Mouse (Mus musculus) c-Kit-positive CD71-positive TER-119-positive erythroid progenitor cells, embryonic 14.5 days (primary cell): ENCODE measurements around the gene Gm42878.

Source experiments
- DNase-seq: peaks from one replicate; pipeline ENCODE4 v3.0.0-alpha.2; 2013; ENCODE audit warnings: low spot score

Gm42878 gene

DNA sequence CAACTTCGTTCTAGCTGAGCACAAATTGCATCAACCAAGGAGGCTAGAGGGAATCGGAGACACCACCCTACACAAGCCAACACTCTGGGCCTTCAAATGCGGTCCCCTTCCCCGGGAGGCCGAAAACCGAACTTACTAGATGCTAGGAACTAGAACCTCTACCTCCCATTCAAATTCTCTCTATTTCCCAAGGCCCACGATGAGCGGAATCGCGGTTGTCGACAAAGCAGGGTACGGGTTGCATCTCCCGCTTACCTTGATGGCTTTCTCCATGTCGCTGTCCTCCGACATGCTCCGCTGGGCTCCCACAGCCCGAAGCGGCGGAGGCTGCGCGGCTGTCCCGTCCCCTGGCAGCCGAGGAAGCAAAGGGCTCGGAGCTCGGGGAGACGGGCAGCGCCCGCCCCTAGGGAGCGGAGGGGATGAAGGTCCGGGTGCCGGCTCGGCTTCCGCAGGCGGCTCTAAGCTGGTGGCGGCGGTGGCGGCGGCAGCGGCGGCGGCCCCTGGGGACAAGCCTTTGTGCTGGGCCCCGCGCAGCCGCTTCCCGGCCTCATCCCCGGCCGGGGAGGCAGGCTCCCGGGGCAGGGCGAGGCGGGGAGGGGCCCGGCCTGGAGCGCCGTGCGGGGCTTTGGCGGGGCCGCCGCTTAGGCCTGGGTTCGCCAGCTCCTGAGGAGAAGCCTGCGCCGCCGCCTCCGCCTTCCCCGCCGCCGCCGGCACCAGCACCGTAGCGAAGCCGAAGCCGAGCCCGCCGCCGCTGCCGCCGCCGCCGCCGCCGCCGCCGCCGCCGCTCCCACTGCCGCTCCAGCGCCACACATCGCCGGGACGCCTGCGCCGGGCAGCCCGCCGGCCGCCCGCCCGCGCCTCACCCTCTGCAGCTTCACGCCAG, at the start of gene Gm42878, which contains the start of gene Adam1a:
TSS of gene Gm42878 (minus strand) at position 573 of the 883 bp plus-strand sequence.
TSS of gene Adam1a (minus strand) at position 573 of the 883 bp plus-strand sequence.
- DNase-seq: peak; percentile 29

DNA sequence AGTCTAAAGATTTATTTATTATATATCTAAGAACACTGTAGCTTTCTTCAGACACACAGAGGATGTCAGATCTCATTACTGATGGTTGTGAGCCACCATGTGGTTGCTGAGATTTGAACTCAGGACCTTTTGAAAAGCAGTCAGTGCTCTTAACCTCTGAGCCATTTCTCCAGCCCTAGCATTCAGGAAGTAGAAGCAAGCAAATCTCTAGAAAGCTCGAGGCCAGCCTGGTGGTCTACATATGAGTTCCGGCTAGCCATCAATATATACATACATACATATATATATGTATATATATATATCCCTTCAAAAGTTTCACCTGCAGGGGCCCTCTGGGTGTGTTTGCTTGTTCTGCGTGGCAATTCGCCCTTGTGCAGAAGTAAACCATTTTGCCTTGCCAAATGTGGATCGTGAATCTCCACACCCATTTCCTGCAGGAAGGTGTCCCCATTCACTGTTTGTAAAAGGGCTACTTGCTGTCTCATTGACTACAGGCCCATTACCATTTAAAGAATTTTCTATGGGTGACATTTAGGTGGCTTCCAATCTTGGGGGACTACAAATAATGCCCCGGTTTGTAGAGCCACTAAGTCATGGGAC, 49.5 kb upstream of the Gm42878 start:
- DNase-seq: no peak

DNA sequence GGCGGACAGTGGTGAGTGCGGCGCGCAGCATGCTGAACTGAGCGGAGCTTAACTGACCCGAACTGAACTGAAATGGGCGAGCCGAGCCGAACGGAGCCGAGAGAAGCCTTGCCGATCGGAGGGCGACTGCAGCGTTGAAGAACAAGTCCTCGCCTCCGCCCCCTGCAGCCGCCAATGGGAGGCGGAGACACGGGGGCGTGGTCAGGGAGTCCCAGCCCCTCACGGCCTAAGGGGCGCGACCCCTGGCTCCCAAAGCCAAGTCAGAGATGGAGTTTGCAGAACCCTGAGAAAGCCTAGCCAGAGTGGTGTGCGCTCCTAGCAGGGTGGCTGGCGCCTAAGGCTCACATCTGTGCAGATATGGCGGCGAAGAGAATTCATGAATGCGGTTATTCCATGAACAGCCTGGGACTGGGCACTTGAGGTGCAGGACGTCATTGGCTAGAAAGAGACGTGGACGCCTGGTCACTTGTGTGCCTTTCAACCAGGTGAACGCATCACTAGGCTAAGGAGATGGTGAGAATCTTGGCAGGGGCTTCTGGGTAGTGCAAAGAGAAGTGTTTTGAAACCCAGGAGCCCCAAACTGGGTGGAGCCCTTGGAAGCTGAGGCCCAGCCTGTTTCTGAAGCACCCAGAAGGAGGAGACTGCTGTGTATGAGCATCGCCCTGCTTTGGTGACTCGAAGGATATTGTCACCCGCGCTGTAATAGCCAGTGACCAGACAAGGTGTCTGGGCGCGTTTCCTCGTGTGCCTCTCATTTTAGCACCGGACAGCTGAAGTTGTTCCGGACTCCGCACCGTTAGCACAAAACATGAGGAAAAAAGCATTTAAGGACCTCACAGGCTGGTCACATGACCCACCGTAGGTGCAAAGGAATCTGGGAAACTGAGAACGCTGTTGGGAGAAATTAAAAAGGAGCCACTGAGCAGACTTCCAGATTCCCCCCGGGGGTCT, 48.4 kb upstream of the Gm42878 start, which contains the start of gene Aldh2:
TSS of gene Aldh2 (minus strand) at position 374 of the 951 bp plus-strand sequence.
- peak; percentile 76 for DNase-seq

DNA sequence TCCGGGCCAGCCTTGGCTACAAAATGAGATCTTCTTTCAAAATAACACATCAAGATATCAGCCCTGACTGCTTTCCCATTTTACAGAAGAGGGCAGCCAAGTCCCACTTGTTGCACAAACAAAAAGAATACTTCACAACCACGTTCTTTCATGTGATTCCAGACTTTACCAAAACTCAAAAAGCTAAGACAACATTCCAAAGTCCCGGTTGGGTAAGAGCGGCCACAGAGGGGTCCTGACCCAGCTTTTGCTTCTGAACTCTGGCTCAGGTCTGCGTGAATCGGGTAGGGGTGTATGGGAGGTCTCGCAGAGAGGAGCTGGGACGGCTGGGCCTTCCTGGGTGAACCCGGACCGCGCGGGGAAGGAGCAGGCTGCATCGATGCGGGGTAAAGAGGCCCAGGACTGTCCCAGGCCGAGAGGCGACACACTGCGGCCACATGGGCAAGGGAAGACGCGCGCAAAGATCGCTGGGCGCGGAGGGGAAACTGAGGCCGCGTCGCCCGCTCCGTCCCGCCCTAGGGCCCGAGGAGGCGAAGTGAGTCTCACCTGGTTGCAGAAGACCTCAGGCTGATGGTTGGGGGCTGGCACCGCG, 47.6 kb upstream of the Gm42878 start:
- DNase-seq: no peak

DNA sequence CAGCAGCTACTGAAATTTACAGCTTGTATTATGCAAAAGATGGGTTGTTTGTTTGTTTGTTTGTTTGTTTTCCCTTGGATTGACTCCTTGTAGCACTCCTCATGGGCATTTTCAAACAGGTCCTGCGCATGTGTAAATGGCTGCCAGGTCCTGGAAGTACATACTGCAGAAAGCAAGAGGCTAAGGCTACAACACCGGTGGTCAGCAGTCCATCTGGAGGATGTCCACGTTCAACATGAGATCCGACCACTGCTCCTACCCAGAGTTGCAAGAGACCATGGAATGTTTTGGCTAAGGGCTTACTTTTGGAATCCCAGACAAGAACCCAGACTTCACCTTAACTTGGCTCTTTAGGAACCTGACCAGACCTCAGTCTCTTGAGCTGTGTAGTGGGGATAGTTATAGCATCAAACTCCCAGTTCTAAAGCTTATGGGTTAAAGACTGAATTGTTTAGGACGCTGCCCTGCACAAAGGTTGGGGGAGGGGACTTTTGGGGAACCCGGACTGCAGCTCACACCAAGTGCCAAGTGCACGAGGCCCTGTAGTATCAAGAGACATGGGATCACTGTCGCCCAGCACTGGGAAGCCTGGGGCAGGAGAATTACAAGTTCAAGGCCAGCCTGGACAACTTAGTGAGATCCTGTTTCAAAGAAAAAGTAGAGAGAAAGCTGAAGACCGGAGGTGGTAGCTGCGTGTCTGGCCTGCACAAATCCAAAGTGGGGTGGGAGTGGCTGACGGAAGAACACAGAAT, 47.0 kb upstream of the Gm42878 start:
- no peak for DNase-seq

DNA sequence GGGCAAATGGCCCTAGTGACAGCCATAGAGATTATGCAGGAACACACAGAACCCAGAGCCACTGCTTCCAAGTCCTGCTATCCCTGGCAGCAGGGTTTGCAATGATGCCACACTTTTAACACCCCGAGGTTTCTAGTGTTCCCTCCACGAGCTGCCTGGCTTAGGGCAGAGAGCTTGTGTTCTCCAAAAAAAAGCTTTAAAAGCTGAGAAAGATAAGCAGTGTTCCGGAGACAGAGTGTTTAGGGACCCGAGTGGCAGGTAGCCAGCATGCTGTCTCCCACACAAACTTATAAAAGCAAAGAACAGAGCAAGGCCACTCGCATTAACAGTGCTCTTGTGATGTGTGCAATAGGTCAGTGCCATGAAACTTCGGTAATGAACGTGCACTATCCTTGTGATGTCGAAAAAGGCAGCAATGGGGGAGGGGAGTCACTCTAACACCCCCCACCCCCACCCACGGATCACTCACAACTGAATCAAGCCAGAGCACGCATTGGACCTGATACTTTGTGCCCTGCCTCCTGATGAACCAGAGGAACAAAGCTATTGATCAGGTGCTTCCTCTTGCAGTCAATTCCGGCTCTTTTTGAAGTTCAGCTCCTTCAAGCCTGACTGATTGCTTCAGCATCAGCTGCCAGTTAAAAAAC, 46.3 kb upstream of the Gm42878 start:
- DNase-seq: no peak

DNA sequence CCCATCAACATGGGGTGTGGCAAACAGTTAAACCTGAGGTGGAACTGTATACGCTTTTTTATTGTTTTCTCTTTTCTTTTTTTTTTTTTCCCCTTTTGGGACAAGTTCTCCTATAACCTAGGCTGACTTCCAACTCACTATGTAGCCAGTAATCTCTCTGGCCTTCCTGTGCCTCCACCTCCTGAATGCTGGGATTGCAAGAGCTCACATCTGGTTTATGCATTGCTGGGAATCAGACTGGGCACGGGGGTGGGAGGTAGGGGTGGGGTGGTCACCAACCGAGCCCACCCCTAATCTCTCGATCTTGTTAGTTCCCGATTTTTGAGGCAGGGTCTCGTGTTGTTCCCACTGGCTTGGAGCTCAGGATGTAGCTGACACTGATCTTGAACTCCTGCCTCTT, 44.6 kb upstream of the Gm42878 start:
- no peak for DNase-seq

DNA sequence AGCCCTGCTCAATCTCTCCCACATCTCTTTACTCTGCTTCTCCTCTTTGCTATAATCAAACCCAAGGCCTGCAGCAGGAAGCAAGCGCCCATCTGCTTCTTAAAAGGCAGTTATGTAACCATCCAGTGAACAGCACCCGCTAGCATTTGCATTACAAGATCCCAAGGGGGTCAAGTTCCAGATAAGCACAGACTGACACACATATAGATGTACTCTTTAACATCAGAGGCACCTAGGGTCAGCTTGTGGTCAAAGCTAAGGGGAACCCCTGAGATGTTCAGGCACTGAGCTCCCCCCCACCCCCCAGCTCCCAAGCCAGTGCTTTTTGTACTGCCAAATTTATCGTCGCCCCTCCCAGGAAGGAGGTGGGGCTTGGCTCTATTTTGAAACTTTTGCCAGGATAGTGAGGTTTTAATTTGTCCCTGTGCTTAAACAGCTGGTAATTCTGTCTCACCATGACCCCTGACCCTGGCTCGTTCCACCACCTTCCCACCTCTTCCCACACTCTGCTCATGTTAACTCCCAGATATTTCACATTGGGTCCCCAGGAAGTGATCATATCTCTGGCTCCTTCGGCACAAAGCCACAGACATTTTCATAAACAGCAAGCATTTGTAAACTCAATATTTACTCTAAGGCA, 41.2 kb upstream of the Gm42878 start:
- DNase-seq: no peak

DNA sequence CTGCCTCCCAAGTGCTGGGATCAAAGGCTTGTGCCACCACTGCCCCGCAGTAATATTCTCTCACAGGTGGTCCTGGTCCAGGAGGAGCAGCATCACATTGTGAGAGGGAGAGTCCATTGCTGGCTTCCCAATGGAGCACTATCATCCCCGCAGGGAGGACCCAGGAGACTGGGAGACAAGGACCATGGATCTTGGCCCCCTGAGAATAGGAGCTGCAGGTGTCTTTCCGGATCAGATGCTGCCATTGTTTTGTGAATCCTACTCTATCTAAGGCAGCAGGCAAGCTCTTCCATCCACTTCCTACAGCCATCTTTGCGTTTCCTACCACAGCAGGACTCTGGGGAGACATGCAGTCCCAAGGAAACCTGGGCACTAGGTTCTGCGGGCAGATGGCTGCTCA, 40.4 kb upstream of the Gm42878 start:
- no peak for DNase-seq

DNA sequence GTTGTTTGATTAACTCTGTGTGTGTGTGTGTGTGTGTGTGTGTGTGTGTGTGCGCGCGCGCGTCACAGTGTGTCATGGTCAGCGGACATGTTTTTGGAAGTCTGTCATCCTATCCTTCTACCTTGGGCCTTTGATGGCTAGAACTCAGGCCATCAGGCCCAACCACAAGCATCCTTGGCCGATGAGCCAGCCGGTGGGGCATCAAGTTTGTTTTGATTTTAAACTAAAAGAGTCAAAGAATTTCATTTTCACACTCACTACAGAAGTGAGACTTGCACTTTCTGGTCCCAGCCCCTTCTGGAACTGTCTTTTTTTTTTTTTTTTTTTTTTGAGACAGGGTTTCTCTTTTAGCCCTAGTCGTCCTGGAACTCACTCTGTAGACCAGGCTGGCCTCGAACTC, 39.7 kb upstream of the Gm42878 start:
- no peak for DNase-seq

DNA sequence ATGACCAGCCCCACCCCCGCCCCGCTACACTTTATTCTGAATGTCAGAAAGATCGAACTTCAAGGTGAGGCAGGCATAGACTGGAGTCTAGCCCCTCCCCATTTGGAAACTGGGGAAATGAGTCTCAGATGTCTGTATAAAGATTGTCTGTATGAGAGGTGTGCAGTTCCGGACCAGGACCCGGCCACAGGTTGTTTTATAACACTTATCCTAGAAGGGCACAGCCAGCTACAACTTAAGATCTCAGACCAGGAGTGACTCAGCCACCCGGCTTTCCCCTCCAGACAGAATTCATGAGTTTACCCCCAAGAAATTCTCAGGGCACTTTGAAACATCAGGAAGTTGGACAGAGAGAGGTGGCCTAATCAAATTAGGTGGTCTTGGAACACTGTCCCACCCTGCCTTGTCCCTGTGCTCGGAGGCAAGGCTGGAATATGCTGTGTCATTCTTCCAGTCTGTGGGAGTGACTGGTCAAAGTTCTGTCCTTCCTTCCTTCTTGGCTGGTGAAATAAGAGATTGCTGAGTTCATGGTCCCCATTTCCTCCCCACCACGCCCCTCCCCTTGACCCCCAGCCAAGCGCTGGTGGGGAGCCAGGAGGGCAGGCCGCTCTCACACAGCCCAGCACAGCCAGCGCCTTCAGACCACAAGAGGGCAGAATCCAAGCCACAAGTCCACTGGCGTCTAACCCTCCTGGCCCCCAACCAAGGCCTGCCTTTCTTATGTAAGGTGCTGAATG, 38.7 kb upstream of the Gm42878 start:
- DNase-seq: no peak

DNA sequence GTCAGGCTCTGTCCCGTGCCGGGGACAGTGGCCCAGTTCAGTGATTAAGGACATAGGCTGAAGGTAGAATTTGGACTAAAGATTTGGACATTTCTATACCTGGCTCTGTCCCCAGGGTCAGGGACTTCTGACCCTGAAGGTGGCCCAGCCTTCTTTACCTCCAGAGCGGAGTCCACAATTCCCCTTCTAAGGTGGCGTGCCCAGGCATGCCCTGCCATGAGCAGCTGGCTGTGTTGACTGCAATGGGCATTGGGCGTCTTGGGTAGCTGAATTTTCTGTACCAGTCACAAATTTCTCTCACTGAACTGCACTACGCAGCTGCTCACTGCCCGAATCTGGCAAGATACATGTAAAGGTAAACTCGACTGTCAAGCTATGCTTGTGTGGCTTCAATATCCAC, 36.7 kb upstream of the Gm42878 start:
- DNase-seq: no peak

DNA sequence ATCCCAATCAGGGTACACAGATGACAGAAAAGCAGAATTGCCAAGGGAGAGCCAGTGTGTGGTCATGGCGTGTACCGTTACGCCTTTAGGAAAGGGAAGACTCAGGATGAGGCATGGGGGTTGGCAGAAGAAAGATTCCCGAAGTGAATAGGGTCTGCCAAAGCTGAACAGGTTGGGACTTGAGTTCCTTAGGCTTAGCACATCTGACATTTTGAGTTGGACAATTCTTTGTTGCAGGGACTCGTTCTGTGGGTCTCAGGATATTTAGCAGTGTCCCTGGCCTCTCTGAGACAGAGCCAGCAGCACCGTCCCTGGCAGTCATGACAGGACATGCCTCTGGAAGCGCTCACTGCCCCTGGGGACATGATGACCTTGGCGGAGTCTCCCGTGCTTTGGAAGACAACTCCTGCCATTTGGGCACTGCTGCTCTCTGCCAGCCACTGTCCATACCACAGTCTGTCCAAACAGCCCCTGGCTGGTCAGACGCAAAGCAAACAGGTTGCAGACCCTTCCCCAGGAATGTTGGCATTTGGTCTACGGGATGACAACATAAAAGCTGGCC, 31.7 kb upstream of the Gm42878 start:
- DNase-seq: no peak

DNA sequence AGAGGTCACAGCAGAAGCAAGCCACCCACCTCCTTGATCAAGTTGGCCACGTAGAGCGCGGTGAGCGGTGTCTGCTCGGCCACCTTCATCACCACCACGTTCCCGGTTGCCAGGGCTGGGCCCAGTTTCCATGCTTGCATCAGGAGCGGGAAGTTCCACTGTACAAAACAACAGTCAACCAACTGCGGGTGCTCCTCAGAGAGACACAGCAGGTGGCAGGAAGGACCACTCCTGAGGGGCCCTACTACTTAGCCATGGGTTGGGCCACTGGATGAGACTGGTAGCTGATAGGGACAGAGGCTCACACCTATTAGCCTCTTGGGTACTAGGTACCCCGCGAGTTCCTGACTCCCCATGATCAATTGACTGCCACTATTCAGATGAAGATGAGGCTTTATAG, 30.6 kb upstream of the Gm42878 start:
- no peak for DNase-seq

DNA sequence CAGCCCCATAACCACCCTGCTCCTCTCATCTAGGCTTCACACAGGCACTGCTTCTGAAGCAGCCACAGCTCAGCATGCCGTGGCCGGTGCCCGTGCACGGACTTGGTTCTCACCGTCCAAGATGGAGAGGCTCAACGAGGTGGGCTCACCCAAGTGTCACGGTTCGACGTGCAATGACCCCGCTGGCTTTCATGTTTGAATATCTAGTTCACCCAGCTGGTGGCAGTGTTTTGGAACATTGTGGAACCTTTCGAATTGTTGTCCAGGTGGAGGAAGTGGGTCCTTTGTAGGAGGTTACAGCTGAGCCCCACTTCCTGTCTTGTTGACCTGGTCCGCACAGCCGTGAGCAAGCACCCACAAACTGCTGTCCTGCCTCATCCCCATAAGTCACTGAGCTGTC, 28.9 kb upstream of the Gm42878 start:
- no peak for DNase-seq

DNA sequence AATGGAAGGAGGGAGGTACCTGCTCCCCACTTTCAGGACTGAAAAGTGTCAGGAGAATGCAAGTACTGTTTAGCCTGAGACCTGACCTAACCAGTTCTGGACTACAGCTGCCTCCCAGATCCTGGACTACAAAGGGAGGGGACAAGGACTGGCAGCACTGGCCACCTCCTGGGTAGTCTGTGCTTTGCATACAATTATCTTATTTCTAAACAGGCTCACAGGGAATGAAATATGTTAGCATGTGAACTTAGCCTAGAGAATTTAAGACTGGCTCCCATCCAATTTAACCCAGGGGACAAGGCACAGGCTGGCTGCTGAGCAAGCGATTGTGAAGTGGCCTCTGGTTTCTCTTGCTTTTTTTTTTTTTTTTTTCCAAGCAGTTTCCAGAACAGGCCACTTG, 25.5 kb upstream of the Gm42878 start:
- no peak for DNase-seq

DNA sequence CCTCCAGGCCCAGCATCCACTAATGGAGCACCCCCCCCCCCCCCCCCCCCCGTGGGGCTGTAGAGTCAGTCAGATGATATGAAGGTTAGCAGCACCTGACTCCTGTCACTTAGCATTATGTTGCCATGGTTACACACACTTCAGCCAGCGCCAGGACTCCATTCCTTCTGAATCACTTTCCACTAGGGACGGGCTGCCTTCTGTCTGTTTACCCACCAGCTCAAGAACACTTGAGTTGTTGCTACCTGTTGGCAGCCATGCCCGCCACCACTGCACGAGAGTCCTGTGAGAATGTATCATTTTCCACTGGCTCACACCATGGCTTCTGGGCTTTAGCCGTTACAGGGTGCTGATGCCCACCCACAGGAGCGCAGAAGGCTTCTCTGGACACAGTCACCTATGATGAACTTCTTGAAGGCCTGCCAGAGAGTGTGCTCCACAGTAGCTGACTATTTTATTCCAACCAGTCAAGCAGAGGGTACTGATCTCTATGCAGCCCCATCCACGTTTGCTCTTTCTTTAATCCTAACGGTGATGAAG, 24.7 kb upstream of the Gm42878 start:
- DNase-seq: no peak

DNA sequence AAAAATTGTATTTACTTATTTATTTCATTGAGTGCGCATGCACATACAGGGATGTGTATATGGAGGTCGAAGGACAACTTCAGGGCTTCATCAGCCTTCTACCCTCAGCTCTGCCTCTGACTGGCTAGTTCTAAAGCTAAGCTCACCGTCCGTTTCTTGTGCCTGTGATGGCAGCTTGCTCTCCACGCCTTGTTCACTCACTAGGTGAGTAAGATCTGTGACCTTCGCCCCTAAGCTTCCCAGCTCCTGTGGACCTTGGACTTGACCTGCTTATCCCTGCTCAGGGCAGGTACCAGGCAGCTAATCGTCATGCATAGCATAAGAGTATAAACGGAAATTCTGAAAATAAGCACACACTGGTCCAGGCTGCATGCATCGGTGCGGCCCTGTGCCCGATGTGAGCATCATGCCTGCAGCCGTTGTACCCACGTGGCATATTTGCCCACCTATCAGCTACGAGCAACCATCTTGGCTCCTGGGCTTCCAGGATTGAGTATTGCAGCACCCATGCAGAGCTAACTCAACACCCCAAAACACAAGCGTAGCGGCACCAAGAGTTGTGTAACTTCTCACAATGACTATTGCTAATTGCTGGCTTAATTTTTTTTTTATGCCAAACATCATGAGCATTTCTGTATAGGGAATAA, 20.9 kb upstream of the Gm42878 start:
- no peak for DNase-seq
